Mouse (Mus musculus): ENCODE data around the gene Cd2ap. TPM values are rescaled to one million over a fixed set of nuclear protein-coding genes. Genes with fewer than 3 reads are reported as not detected.

Cd2ap gene
- total and polyA plus RNA-seq, 3 experiments = 10.7 to 14.3 TPM; not detected in 1

GRCm38 (mm10) chr17:42815374-42815773, 61.1 kb downstream of the Cd2ap start (continued):
- TF ChIP-seq RCOR1 (IDR thresholded peaks at IDR 0.05; ENCODE audit: low read depth, low read length) (no peak), TCF12 (IDR thresholded peaks at IDR 0.05; ENCODE audit: low read depth, low read length) (no peak)

- Histone ChIP-seq H3K79me2 (ENCODE audit: control insufficient read depth, insufficient read depth, low read length, poor library complexity) (no peaks in the 10 kb centered on the region), H3K4me3 (ENCODE audit: control insufficient read depth in 1 of 2, insufficient read depth in 1 of 2, low read depth in 2 of 2, low read length in 2 of 2) (no peak overlapping the region), H3K36me3 (ENCODE audit: control insufficient read depth in 1 of 2, insufficient read depth in 2 of 2, low read length in 2 of 2) (no peaks in the 10 kb centered on the region), H3K9me3 (replicated peaks; ENCODE audit: insufficient read depth, low read length) (no peaks in the 10 kb centered on the region), H3K9ac (ENCODE audit: control insufficient read depth, low read depth, low read length, poor library complexity, severe bottlenecking) (no peak overlapping the region), H3K4me1 (ENCODE audit: control insufficient read depth in 1 of 2, insufficient read depth in 2 of 2, low read length in 2 of 2) (no peaks in the 10 kb centered on the region), H3K27me3 (ENCODE audit: control insufficient read depth in 1 of 2, insufficient read depth in 2 of 2, low read length in 2 of 2) (no peaks in the 10 kb centered on the region), H3K27ac (ENCODE audit: control insufficient read depth, low read depth, low read length) (no peak overlapping the region)
- TF ChIP-seq JUND (IDR thresholded peaks at IDR 0.05; ENCODE audit: low read depth, low read length) (no peak), TBP (IDR thresholded peaks at IDR 0.05; ENCODE audit: low read depth, low read length) (no peak), MYB (IDR thresholded peaks at IDR 0.05; ENCODE audit: low read depth, low read length) (no peak), SIN3A (IDR thresholded peaks at IDR 0.05; ENCODE audit: low read length) (no peak), RAD21 (IDR thresholded peaks at IDR 0.05; ENCODE audit: low read depth, low read length) (no peak), NRF1 (IDR thresholded peaks at IDR 0.05; ENCODE audit: insufficient read depth, low read depth, low read length, poor library complexity, severe bottlenecking) (no peak), ZNF384 (IDR thresholded peaks at IDR 0.05; ENCODE audit: low read depth, low read length) (no peak), RCOR1 (IDR thresholded peaks at IDR 0.05; ENCODE audit: low read depth, low read length) (no peak), ZMIZ1 (IDR thresholded peaks at IDR 0.05; ENCODE audit: low read depth, low read length) (no peak), MYC (IDR thresholded peaks at IDR 0.05; ENCODE audit: low read depth, low read length) (no peak), SMC3 (IDR thresholded peaks at IDR 0.05; ENCODE audit: low read depth, low read length) (no peak), POLR2AphosphoS5 (IDR thresholded peaks at IDR 0.05; ENCODE audit: borderline replicate concordance, low read depth, low read length) (no peak), MXI1 (IDR thresholded peaks at IDR 0.05; ENCODE audit: low read depth, low read length) (no peak), CHD2 (IDR thresholded peaks at IDR 0.05; ENCODE audit: low read length) (no peak)
- no peak for DNase-seq (ENCODE audit: low read depth, low spot score)
Observed at GRCm38 (mm10) chr17:42792412-42792975, 84.0 kb downstream of the Cd2ap start.

- no peak for TF ChIP-seq ETS1 (IDR thresholded peaks at IDR 0.05; ENCODE audit: low read depth, low read length)
- no peak for TF ChIP-seq GATA1 (IDR thresholded peaks at IDR 0.05; ENCODE audit: low read depth, low read length)
- no peak for TF ChIP-seq CTCF (IDR thresholded peaks at IDR 0.05 in 2 of 3, conservative IDR thresholded peaks at IDR 0.05 in 1 of 3; ENCODE audit: control insufficient read depth in 1 of 3, insufficient read depth in 1 of 3, low read depth in 2 of 3, low read length in 3 of 3, poor library complexity in 1 of 3, severe bottlenecking in 1 of 3)
- no peak for TF ChIP-seq E2F4 (IDR thresholded peaks at IDR 0.05; ENCODE audit: borderline replicate concordance, low read depth, low read length)
- no peak for TF ChIP-seq CHD1 (IDR thresholded peaks at IDR 0.05; ENCODE audit: low read depth, low read length)
- no peak for TF ChIP-seq TAL1 (IDR thresholded peaks at IDR 0.05; ENCODE audit: low read length)
- no peak for TF ChIP-seq TCF12 (IDR thresholded peaks at IDR 0.05; ENCODE audit: low read depth, low read length)
- no peak for TF ChIP-seq GABPA (IDR thresholded peaks at IDR 0.05; ENCODE audit: low read depth, low read length)
- no peak for TF ChIP-seq USF1 (IDR thresholded peaks at IDR 0.05; ENCODE audit: low read depth, low read length)
- no peaks in the 10 kb centered on the region for H3K79me2 ChIP-seq (ENCODE audit: control insufficient read depth, insufficient read depth, low read length, poor library complexity)
- no peaks in the 10 kb centered on the region for H3K9me3 ChIP-seq (replicated peaks; ENCODE audit: insufficient read depth, low read length)
- DNase-seq (ENCODE audit: low read depth, low spot score) = no peak
- H3K9ac ChIP-seq (ENCODE audit: control insufficient read depth, low read depth, low read length, poor library complexity, severe bottlenecking) = no peak overlapping the region
- H3K4me3 ChIP-seq (ENCODE audit: control insufficient read depth in 1 of 2, insufficient read depth in 1 of 2, low read depth in 2 of 2, low read length in 2 of 2) = no peak overlapping the region
- no peaks in the 10 kb centered on the region for H3K36me3 ChIP-seq (ENCODE audit: control insufficient read depth in 1 of 2, insufficient read depth in 2 of 2, low read length in 2 of 2)
- H3K4me1 ChIP-seq (ENCODE audit: control insufficient read depth in 1 of 2, insufficient read depth in 2 of 2, low read length in 2 of 2) = no peaks in the 10 kb centered on the region
- H3K27me3 ChIP-seq (ENCODE audit: control insufficient read depth in 1 of 2, insufficient read depth in 2 of 2, low read length in 2 of 2) = no peaks in the 10 kb centered on the region
- H3K27ac ChIP-seq (ENCODE audit: control insufficient read depth, low read depth, low read length) = no peak overlapping the region
Observed at GRCm38 (mm10) chr17:42790787-42791186, 85.7 kb downstream of the Cd2ap start.

Data from MEL (cell line).